Mouse (Mus musculus) thymus, adult 2 months (tissue): ENCODE results near the gene Cpd. TPM values are rescaled to one million over a fixed set of nuclear protein-coding genes. Genes with fewer than 3 reads are reported as not detected.

Source experiments
- DNase-seq: peaks from one replicate; pipeline ENCODE4 v3.0.0; 2021
- H3K27ac ChIP-seq: fragments of 200-500 bp; 2 replicates; pipeline ENCODE4 v1.5.1; 2012; ENCODE audit warnings: low read length, control low read depth; ENCODE audit not compliant: control insufficient read depth, insufficient read depth
- H3K27me3 ChIP-seq: fragments of 200-500 bp; 2 replicates; pipeline ENCODE4 v1.6.1; 2012; ENCODE audit warnings: mild to moderate bottlenecking, low read length, moderate library complexity, mixed read lengths; ENCODE audit not compliant: control insufficient read depth, insufficient read depth
- H3K36me3 ChIP-seq: fragments of 200-500 bp; 2 replicates; pipeline ENCODE4 v1.6.1; 2012; ENCODE audit warnings: mild to moderate bottlenecking, low read length, moderate library complexity; ENCODE audit not compliant: control insufficient read depth, insufficient read depth
- H3K4me1 ChIP-seq: fragments of 200-500 bp; replicated peaks from 2 replicates; pipeline ENCODE4 v1.6.1; 2012; ENCODE audit warnings: low read length; ENCODE audit not compliant: control insufficient read depth, insufficient read depth
- H3K4me3 ChIP-seq: fragments of 200-500 bp; 2 replicates; pipeline ENCODE4 v1.5.1; 2012; ENCODE audit warnings: mild to moderate bottlenecking, low read length, control low read depth, moderate library complexity; ENCODE audit not compliant: control insufficient read depth, insufficient read depth
- CTCF ChIP-seq: fragments of 200-500 bp; IDR thresholded peaks from 2 replicates; pipeline ENCODE4 v1.5.1; 2012; ENCODE audit warnings: mild to moderate bottlenecking, control low read depth, low read length, moderate library complexity, borderline replicate concordance; ENCODE audit not compliant: control insufficient read depth, poor library complexity, insufficient read depth; ENCODE audit errors: extremely low read depth
- POLR2A ChIP-seq: fragments of 200-500 bp; IDR thresholded peaks from 2 replicates; pipeline ENCODE4 v1.6.1; 2012; ENCODE audit warnings: mild to moderate bottlenecking, low read length, control low read depth, moderate library complexity; ENCODE audit not compliant: control insufficient read depth, poor library complexity, insufficient read depth; ENCODE audit errors: extremely low read depth
- WGBS: fragments of 180-500 bp; shearing (Covaris S2); methylation state at CpG from one replicate; pipeline ENCODE4 v1.1.7; 2018; 5-methylcytosine and 5-hydroxymethylcytosine counted together
- polyA plus RNA-seq: library from polyadenylated mRNA; depleted of rRNA; stranded (reverse); fragments of >200 nt; gene quantifications from 2 replicates; pipeline ENCODE4 v1.2.3, GENCODE M21; 2012

The Cpd gene
- polyA plus RNA-seq, 1 experiment = 7.5 TPM

DNA sequence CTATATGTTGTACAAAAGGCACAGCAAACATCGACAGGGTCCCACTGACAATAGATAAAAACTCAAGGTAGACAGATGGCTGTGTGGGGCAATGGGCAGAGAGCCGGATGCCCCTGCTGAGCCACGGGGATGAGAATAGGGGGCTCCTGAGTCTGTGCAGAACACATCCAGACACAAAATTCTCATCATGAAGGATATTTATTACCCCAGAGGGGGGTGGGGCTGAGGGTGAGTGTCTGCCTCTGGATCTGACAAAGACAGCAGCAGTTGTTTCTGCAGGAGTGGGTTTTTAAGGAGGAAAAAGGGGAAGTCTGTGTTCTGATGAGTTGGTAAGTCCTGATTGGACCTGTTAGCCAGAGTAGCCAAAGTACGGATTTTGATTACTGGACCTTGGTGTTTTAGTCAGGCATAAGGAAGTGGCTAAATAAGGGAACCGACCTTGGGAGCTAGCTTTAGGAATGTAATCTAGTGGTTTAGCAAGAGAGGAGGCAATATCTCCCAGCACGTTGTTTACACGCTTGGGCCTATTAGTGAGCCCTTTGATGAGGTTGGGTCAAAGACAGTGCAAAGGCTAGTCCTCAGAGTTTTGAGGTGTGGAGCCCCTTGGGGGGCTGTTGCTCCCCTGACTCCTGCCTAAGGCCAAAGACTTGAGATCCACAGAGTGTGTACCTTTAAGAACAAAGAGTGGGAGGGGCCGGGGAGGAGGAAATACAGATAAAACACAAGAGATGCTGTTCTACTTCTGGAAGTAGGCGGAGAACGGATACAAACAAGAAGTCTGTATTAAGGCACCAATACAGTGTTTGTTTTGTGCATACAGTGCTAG is 42.7 kb upstream of the Cpd start:
- no peak overlapping the region for H3K27ac ChIP-seq
- DNase-seq = peak; percentile 45
- H3K27me3 ChIP-seq = no peaks in the 10 kb centered on the region
- peaks cover 7% of the 10 kb centered on the region for H3K4me1 ChIP-seq
- no peak overlapping the region for H3K4me3 ChIP-seq
- WGBS = 68% methylated on average over 10 of the region's 10 CpGs
- H3K36me3 ChIP-seq = no peaks in the 10 kb centered on the region
- TF ChIP-seq CTCF (no peak), POLR2A (no peak)

DNA sequence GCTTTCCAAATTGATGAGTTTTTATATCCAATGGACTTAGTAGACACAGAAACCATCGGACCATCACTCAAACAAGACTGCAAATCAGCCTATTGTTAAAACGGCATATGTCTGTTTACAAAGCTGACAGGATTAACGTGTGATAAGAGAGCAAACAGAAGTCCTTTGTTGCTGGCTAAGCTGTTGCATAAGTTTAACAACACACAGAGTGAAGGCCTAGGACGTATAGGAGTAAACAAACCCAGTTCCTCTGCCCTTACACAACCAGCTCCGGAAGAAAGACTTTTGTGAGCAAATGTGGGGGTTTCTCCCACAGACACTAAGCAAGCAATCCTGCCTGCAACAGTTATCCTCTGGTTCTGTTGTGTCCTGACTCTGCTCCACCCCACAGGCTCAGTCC is 37.6 kb upstream of the Cpd start:
- Histone ChIP-seq H3K27me3 (no peaks in the 10 kb centered on the region), H3K27ac (no peak overlapping the region), H3K36me3 (no peaks in the 10 kb centered on the region), H3K4me3 (no peak overlapping the region), H3K4me1 (no peaks in the 10 kb centered on the region)
- no peak for DNase-seq
- TF ChIP-seq POLR2A = no peak
- no peak for TF ChIP-seq CTCF
- WGBS = 92% methylated on average over 5 of the region's 5 CpGs

DNA sequence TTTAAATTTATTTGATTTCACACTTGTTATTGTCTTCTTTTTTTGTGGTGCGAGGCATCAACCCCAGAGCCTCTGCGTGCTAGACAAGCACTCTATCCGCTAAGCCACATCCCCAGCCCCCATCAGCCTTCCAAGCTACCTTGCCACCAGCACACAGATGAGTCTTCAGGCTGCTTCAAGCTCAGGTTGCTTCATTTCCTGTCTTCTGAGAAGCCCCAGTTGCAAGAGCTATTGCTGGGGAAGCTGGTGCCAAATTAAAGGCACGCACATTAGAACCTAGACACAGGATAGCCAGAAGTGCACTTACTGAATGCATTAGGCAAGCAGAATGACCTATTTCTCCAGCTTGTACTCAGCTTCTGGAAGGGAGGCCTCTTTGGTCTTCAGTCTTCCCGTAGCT is 33.0 kb upstream of the Cpd start:
- no peak overlapping the region for H3K27ac ChIP-seq
- peak; percentile 44 for DNase-seq
- 20% methylated on average over 5 of the region's 5 CpGs for WGBS

DNA sequence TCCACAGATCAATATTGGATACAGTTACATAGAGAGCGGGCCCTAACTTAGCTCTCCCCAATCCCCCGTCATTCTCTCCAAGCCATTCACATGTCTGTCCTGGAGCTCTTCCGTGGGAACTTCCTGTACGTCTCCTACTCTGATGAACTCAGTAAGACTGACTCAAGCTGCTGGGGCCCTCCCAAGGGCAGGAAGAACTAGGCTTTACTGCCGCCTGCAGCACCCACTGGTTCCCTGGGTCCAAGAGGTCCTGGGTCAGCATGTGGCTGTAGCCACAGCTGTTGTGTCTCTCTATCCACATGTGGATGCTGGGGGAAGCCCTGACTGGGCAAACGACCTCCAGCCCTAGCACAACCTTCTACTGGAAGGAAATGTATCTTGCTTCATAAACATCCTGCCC is 27.9 kb upstream of the Cpd start:
- H3K4me3 ChIP-seq = no peak overlapping the region
- H3K4me1 ChIP-seq = no peaks in the 10 kb centered on the region
- TF ChIP-seq POLR2A (no peak), CTCF (no peak)
- no peaks in the 10 kb centered on the region for H3K27me3 ChIP-seq
- H3K27ac ChIP-seq = no peak overlapping the region
- WGBS = 73% methylated on average over 6 of the region's 6 CpGs
- no peaks in the 10 kb centered on the region for H3K36me3 ChIP-seq
- DNase-seq = no peak

More for the DNA sequence above, 33.0 kb upstream of the Cpd start:
- Histone ChIP-seq H3K4me3 (no peak overlapping the region), H3K27me3 (no peaks in the 10 kb centered on the region), H3K4me1 (no peaks in the 10 kb centered on the region), H3K36me3 (no peaks in the 10 kb centered on the region)
- TF ChIP-seq CTCF = no peak
- no peak for TF ChIP-seq POLR2A

DNA sequence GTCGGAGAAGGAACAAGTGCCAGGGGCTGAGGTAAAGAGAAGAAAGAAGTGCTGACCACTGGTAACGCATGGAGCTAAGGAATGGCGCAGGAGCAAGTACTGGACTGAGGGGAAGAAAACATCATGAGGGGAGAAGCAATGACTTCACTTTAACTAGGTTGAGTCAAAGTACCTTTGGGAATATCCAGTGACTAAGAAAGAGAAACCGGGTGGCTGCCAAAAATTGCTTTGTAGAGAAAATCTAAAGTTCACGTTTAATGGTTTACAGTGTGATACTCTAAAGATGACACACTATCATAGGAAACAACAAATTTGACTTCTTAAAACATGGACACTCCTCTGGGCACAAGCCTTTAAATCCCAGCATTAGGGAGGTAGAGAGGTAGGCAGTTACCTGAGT is 27.0 kb upstream of the Cpd start:
- Histone ChIP-seq H3K36me3 (no peaks in the 10 kb centered on the region), H3K27ac (no peak overlapping the region), H3K4me3 (no peak overlapping the region), H3K4me1 (no peaks in the 10 kb centered on the region), H3K27me3 (no peaks in the 10 kb centered on the region)
- DNase-seq = no peak
- 95% methylated on average over 5 of the region's 5 CpGs for WGBS
- TF ChIP-seq POLR2A (no peak), CTCF (no peak)

DNA sequence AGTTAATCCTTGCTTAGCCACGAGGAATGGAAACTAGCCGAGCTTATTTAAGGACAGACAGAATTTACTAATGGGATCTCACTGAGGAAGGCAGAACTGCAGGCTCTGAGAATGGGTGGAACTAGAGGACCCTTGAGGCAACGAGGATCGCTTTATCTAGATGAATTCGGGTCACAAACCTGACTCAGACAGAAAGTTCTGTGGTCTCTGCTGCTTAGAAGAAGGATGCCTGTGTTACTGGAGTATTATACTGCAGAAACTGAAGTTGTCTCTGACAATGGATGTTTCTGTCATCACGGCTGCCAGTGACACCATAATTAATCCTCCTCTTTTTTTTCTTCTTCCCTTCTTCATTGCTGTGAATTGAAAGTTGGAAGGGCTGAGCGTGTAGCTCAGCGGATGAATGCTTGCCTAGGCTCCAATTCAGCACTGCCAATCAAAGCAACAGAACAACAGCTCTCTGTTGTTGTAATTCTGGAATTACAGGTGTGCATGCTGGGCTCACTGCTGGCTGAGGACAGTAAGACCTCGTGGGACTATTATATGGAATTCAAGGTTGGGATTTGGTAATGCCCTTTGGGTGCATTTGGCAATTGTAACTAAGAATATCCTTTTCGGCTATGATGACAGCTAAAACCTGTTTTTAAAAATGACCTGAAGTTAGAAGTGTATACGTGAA is 25.9 kb upstream of the Cpd start:
- no peak for DNase-seq

More for the DNA sequence above, 25.9 kb upstream of the Cpd start:
- H3K36me3 ChIP-seq = no peaks in the 10 kb centered on the region
- no peaks in the 10 kb centered on the region for H3K4me1 ChIP-seq
- no peak overlapping the region for H3K27ac ChIP-seq
- no peak overlapping the region for H3K4me3 ChIP-seq
- H3K27me3 ChIP-seq = no peaks in the 10 kb centered on the region
- no peak for TF ChIP-seq POLR2A
- TF ChIP-seq CTCF = no peak
- 86% methylated on average over 11 of the region's 11 CpGs for WGBS
